Mouse (Mus musculus): ENCODE results near the gene Cdk17. TPM values are rescaled to one million over a fixed set of nuclear protein-coding genes. Genes with fewer than 3 reads are reported as not detected.
A peak's percentile ranks its signal among the peaks of the same experiment; 100 is the strongest.

The Cdk17 gene
- total RNA-seq, 2 experiments from 2014 or later: 37.5 to 38.0 TPM

DNA sequence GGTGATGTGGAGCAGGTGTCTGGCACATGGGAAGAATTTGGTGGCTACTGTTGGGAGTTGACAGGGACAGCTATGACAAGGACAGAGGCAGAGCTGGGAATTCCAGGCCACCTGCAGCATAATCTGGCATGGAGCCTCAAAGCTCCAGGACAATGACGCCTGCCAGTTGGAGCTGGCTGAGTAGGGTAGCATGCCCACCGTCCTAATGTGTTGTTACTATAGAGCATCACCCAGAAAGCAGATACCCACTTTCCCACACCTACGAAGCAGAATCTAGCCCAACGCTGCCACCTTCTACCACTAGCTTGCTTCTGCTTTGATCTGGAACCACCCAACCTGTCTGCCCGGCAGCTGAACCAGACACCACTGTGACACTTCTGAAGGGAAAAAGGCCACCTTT, 103.3 kb downstream of the Cdk17 start:
- DNase-seq: no peak

DNA sequence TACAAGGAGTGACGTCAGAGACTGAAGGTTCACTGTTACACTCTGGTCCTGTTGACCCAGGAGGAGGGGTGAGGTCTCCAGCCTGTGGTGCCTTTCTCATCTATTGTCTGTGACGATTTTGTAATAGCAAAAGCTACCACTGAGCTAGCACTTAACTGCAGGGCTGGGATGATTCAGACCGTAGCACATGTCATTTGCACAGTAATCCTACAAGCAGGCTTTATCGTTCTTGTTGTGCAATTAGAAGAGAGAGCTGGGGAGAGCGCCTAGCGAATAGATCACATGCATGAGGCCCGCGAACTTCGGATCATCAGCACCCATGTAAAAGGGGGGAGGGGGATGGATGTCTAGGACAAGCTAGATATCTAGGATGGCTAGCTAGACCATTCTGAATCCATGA, 105.2 kb downstream of the Cdk17 start:
- no peak for DNase-seq

DNA sequence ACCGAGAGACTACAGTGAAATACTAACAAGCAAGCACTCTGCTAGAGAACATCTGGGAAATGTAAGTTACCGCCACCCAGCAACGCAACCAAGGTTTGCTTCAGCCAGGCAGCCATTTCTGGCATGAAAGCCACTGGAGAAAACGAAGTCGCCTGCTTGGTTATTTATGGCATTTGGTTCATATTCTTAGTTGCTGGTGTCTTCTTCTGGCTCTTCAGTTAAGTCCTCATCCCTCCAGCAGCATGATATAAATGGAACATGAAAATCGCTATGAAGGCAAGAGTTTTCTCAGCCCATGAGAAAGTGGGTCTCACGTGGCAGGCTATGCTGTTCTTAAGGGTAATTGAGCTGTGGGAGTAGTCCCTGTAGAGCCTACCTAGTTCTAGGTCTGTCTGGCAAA, 105.8 kb downstream of the Cdk17 start:
- no peak for DNase-seq

DNA sequence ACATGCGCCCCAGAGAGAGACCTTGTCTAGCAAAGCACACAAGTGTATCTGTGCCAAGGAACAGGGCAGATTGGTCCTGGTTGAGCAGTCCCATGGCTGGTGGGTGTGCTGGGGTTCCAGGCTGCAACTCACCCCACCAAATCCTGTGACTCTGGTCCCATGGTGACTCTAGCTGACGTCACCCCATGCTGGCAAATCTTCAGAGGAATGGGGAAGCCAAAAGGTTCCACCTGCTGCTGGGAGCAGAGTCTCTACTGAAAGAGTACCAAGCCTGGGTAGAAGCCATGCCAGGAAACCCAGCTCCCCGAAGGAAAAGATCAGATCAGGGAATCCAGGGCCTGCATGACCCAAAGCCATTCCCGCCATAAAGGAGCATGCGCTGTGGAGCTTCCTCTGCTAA, 106.8 kb downstream of the Cdk17 start:
- no peak for DNase-seq

DNA sequence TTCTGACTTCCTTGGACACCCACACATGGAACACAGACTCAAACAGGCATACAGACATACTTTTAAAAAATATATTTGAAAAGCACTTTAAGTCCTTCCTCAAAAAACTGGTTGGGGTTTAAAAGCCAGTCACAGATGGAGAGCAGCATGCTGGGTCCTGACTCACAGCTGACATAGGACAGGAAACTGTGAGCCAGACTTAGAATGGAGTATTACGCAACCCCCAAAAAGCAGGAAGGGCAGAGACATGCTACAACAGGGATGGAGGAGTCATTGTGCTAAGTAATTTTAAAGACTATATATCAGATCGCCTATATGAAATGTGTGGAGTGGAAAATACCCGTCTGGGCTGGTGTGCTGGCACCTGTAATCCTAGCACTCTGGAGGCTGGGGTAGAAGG, 107.7 kb downstream of the Cdk17 start:
- DNase-seq: no peak

DNA sequence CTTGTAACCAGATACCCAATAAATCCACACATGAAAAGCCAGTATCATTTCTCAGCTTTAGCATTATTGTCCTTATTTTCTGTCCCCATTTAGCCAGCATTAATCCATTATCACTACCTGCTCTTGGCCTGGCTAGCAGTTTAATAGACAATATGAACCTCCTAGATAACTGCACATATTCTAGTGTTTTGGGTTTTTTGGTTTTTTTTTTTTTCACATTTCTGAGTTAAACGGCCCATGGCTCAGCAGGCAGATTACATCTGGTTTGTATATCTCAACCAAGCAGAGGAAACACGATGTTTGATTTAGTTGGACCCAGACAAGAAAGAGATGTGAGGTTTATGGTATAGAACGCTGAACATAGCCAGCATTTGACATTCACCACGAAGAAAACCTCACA, 109.1 kb downstream of the Cdk17 start:
- no peak for DNase-seq

DNA sequence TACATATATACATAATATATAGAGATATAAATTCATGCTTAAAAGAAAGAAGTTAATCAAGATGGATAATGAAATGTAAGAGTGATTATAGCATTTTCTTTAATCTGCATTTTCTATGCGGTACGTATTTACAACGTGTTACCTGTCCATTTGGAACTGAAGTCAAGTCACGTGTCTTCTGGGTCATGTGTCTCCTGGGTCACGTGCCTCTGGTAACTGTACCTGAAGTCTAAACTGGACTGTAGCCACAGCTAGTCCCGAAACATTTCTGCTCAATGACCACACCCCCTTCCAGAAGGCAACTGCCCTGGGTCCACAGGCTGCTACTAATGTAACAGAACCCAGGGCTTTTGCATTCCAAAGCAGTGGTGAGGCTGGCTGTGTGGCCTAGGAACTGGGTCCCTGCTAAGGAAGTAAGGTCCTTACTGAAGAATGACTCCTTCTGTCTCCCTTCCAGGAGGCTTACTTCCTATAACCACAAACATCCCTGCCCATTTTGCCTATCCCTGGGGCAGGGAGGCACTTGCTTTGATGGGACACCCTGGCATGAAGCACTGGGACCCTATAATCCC, 110.3 kb downstream of the Cdk17 start:
- no peak for DNase-seq

DNA sequence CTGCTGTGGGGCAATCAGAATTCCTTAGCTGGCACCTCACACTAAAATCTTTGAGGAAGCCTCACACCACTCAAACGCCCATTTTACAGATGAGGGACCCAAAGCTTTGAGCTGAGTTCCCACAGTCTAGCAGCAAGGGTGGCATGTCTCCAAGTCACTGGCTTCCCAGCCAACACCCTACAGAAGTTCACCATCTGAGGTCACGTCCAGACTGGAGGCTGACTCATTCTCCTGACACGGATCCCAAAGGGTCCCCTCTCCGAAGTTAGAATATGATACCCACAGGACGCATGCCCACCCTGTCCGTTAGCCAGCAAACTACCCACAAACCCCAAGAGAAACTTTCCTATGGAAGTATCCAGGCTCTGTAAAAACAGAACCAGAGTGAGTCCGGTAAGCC, 111.2 kb downstream of the Cdk17 start:
- DNase-seq: peak; percentile 66

DNA sequence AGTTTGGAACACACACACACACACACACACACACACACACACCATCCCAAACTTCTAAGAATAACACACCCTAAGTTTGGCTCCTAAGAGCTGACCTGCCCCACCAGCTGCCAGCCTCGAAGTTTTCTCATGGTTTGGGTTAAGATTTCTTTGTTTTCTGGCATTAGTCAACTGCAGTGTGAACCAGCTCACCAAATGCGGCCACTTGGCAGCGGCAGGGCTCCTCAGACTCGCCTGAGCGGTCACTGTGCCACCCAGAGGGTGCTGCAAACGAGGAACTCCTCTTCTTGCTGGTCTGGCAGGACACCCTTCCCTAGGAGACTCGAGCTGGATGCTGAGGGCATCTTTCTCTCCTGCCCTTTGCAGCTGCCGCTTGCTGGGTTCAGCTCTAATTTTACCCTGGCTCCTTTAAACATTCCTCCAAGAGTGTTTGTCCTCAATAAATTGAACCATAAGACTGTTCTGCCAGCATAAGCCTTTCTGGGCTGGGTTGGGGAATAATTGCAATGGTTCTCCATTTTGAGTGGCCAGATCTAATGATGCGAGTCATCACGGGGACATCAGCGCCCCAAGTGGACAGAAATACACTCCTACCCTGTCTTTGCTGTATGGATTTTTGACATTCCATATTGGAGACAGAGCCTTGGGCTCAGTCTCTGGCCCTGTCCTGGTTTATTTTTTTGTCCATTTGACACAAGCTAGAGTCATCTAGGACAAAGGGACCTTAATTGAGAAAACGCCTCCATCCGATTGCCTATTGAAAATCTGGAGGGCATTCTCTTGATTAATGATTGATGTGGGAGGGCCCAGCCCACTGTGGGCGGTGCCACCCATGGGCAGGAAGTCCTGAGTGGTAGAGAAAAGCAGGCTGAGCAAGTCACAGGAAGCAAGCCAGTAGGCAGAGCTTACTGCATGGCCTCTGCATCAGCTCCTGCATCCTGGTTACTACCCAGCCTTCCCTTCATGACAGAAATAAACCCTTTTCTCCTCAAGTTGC, 112.6 kb downstream of the Cdk17 start:
- no peak for DNase-seq

DNA sequence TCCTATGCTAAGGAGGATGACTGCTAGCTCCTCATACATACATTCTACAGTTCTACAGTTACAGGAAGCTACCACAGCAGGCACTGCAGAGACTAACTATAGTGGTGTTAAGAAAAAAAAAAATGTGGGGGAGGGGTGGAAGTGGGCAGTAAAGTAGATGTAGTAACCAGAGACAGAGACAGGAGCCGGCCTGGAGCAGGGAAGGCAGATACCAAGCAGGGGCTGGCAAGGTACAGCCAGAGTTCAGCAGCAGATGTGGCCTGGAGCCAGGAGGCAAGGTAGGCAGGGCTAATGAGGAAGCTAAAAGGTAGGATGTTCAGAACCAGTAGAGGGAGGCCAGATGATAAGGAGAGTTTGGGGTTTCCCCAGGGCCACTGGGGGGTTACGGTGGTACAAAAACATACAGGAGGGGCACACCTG, 113.6 kb downstream of the Cdk17 start:
- no peak for DNase-seq

DNA sequence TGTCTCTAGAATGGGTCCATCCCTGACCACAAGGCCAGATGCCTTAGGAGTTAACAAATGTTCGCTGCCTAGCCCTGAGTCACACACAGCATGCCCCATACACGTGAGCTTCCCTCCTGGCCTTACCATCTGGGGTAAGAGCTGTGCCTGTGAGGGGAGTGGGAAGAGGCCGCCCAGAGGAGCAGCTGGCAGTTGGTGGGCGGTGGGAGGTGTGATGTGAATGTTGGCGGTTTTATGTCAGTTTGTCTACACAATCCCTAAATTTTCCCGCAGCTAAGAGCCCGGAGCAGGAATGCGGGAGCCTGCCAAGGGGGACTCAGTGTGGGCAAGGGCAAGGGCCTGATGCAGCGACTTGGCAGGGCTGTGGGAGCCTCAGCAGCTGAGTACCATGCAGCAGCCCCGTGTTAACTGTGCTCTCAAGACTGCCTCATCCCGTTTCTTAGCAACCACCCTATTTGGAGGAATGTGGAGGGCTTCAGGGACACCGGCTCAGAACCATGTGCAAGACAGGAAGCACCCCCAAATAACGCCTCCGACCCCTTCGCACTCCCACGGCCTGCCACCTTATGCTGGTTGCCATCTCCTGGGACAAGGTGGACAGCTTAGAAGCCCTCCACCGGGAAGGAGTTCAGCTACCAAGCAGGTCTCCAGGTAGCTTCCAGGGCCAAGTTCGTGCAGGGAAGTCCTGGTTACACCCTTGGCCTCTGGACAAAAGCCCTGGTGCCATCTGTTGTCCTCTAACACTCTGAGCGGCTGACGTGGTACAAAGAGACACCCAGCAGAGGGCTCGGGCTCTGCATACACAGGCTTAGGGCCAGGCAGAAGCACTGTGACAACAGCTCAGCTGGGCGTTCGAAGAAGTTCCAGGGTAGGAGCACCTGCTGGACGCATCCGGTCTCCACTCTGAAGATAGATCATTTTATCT, 114.8 kb downstream of the Cdk17 start:
- peak; percentile 44 for DNase-seq

DNA sequence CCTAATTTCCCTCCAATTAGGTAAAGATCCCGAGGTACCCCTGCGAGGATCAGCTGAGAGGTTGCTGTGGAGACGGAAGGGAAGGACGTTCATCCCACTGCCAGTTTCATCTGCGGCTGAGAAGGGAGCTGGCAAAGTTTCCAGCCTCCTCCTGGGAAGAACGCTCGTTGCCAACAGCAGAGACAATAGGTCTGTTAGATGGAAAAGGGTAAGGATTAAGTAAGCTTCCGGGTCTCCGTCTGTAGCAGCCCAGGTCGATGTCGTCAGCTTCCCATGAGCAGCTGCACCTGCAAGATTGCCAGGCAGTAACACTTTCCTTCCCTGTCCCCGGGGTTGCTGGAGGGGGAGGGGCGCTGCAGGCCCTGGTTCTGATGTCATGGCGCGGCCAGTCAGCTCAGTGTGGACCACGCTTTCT, 115.7 kb downstream of the Cdk17 start:
- peak; percentile 87 for DNase-seq

DNA sequence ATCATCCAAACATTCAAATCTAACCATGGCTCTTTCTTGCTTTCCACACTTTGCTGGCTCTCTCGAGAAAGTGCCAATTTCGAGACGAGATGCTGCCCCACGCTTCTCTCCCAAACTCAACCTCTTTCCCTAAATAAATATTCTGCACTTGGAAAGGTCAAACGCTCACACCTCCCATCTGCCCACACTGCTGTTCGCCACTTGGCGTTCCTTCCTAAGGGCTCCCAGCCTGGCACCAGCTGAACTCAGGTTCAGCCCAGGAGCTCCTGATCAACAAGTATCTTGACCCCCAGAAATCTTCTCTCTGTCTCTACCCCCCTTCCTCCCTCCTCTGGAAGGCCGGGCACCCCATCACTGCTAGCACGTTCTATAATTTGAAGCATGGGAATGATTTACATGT, 116.2 kb downstream of the Cdk17 start:
- DNase-seq: no peak

DNA sequence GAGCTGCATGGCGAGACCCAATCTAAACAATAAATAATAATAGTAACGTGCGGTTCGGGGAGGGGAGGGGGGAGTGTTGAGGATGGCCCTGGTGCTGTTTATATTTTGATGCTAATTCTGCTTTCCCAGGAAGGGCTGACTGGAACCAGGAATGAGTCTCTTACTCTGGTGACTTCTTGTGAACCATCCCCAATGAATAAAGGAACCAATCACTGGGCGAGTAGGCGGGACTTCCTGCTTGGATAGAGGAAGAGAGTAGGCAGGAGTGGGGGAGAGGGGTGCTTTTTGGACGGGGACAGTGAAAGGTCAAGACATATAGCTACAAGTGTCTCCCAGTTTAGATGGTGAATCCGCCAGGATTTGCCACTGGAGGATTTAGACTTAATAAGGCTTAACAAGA, 117.7 kb downstream of the Cdk17 start:
- DNase-seq: no peak

DNA sequence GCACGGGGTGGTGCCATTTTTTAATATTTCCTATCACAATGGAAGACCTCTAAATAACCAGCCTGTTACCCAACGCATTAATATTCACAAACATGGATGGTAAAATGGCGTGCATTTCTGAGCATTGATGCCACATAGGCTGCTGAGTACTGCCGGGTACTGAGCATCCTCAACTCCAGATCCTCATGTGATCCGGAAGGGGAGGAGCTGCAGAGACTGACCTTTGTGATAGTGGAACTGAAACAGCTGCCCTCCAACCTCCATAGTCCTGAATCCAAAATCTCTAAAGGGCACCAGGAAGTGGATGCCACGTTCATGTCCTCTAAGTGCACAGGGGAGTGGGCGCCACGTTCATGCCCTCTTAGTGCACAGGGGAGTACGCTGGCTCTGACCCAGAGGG, 118.4 kb downstream of the Cdk17 start:
- DNase-seq: no peak

DNA sequence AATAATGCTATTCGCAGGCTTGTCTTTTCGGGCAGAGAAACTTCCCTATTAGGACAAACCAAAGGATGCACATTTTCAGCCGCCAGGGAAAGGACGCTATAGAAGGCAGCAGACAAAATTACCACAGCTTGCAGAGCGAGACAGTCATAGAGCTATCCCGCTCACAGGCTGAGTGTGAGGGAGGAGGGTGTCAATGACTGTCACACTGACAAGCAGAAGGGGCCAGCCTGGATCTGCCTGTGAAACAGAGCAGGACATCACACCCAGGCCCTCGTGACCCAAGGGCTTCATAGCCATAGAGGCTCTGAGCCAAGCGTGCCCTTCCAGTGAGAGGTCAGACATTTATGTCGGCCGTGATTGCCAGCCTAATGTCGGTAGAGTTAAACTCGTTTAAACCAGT, 119.9 kb downstream of the Cdk17 start:
- DNase-seq: peak; percentile 51

DNA sequence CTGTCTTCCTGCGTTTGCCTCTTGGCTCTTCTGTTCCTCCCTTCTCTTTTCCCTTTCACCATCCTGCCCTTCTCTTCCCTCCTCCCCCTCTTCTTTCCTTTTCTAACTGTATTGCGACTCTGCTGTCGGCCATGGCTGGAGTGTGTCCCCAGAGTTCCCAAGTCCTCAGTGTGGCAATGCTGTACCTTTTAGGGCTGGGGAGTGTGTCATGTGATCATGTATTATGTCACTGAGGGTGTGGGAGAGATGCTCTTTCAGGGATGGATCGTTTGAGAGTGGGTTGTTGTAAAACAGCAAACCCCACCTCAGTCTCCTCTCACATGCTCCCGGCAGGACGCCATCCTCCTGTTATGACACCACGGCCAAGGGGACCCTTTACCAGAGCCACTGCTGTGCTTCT, 120.4 kb downstream of the Cdk17 start:
- DNase-seq: no peak

DNA sequence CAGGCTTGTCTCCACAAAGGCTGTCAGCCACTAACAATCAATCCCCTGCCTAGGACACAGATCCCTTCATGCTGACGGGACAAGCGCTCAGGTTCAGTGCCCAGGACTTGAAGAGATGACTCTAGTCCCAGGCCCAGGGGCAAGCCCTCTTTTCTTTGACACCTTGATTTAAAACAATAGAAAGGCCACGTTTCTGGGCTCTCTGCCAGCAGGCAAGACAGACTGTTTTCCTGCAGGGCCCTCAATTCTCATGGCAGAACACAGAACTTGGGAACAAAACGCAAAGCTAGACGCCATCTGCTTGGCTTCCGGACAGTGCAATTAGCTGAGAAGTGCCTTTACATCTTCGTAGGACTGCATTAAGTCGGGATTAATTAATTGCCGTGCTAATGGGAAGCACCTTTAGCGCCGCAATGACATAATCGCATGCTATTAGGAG, 121.9 kb downstream of the Cdk17 start:
- peak; percentile 78 for DNase-seq

DNA sequence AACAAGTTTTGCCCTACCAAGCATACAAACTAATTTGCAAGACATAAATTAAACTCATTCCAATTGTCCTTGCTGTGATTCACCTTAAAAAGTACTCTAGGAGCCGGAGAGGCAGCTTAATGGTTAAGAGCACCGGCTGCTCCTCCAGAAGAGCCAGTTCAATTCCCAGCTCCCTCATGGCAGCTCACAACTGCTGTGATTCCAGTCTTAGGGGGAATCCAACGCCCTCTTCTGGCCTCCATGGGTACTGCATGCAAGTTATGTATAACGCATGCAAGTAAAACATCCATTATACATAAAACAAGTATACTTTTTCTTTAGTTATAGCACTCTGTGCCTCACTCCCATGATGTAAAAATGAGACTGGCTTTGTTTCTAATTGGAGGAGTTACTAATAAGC, 122.6 kb downstream of the Cdk17 start:
- DNase-seq: no peak

DNA sequence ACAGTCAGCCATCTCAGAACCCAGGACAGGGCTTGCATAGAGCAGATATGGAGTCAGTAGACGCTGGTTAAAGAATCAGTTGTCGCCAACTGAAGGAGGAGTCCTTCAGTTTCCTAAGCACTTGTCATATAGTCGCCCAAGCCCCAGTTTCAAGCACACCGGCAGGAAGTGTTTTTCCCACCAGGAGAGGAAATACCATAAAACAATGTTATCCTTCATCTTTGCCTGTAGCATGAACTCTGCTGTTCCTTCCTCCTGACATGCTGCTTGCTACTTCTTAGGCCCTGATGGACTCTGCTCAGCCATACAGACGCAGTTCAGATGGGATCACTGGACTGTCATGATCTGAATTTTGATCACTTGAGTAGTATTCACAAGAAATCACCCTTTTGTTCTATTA, 124.8 kb downstream of the Cdk17 start:
- no peak for DNase-seq

DNA sequence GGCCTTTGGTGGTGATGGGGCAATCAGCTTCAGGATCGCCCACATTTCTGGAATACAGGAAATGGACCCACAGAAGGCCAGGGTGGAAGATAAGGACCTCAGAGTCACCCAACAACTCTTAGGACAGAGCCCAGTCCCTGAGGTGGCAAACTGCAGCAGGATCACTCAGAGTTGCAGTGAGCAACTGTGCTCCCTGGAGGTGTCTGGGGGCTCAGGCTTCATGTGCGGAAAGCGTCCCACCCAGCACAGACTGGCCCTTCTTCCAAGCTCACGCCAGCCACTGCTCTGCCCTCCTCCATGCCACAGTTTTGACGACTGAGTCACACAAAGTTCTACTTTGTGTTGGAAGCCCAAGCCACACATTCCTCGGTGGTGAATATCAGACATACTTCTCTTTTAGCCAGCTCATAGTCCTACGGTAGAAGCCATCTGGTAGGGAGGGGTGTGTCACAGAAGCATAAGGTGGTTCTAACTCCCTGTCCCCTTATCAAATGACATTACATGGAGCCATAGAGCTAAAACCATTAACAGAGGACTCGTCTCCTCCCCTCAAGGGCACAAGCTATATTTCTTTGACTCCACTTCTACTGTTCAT, 127.0 kb downstream of the Cdk17 start:
- DNase-seq: no peak

DNA sequence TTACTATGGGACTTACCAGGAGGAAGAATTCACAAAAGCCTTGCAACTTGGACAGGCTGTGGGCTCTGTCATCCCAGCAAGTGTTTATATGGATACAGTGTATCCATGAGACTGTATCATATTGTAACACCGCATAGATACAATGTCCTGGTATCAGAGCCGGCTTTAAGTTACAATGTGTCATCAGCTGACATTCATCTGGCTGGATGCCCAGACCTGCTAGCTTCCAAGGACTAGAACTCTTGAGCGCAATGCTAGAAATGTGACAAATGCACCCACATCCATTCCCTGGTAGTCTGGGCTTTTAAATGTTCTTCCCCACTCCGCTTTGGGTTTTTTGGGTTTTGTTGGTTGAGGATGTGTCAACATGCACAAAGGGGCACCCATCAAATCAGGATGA, 127.7 kb downstream of the Cdk17 start:
- peak; percentile 71 for DNase-seq

DNA sequence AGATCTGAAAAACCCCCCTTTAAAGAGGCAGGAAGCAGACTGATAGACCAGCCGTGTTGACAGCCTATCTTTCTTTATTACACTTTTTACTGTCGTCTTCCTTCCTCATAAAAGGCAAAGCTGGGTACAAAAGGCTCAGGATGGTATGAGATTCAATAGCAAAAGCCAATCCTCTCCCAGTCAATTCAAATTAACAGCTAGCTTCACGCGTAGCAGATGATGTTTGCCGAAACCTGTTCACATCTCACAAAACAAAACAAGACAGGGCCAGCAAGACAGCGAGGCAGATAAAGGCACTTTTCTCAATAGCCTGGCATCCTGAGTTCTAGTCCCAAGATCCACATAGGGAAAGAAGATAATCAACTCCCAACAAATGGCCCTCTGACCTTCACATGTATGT, 128.7 kb downstream of the Cdk17 start:
- DNase-seq: no peak

Measured in heart, postnatal 4 days (tissue).